Mouse (Mus musculus) urinary bladder, postnatal 10 days (tissue): ENCODE measurements around the gene Psmb3.
"Not testable (repeated sequence)": the region's sequence is repeated elsewhere in the genome, so short reads cannot be mapped to it uniquely, and the experiment has no call there.

ENCODE experiments used
- DNase-seq: peaks from one replicate; pipeline ENCODE4 v3.0.0; 2022; ENCODE audit warnings: low spot score

Gene Psmb3

GRCm38 (mm10) chr11:97717369-97718280 is 14.4 kb downstream of the Psmb3 start:
- DNase-seq, result no peak

DNA sequence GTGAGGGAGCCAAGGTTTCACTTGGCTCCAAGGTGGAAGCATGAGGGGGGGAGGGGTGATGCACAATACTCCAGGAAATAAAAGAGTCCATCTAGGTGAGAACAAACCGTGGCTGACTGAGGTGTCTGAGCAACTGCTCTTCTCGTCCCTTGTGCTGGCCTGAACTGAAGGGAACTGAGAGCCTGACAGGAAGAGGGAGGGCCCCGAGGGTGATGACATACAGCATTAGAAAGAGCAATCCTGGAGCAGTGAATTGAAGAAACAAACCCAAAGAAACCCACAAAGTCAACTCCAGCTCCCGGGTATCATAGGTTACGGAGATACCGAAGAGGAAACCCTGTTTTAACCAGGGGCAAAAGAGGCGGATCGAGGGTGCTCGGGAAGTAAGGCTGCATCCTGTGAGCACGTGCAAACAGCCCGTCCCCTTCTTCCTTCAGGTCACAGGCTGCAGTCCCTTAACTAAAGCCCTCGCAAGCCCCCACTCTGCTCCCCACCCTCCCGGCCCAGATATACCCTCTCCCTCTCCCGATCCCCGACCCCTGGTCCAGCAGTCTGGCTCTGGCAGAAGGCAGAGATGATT is 15.2 kb downstream of the Psmb3 start:
- no peak for DNase-seq

GRCm38 (mm10) chr11:97719041-97719440 is 15.8 kb downstream of the Psmb3 start:
- DNase-seq, result no peak

DNA sequence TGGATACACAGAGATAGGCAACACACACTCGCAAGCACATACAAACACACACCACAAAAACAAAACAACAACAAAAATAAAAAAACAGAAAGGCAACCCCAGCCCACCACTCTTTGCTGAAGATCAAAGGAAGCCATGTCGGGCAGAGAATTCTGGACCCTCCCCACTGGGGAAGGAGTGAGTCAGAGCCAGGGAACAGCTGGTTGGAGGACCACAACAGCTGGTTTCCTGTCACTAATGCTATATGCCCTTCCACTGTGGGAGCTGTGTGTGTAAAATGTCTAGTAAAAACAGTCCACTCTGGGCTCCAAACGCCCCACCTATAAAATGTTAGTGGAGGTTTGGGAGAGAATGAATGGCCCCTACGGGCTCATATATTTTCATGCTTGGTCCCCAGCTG is 18.1 kb downstream of the Psmb3 start:
- DNase-seq, result no peak

DNA sequence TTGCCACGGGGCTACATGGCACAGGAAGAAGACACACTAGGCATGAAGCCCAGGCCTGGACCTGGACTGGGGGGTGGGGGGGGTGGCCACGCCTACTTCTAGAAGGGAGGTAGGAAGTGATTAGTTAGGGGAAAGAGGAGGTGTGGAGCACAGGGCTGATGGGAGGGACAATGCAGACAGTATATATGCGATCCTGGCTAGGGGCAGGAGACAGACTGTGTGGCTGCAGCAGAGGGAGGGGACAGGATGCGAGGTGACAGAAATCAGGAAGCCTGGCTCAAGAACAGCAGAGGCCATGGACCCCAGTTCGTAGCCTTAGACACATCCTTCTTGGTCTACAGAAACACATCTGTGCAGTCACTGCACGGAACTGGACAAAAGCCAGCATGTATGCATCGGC is 20.5 kb downstream of the Psmb3 start:
- DNase-seq, result no peak

DNA sequence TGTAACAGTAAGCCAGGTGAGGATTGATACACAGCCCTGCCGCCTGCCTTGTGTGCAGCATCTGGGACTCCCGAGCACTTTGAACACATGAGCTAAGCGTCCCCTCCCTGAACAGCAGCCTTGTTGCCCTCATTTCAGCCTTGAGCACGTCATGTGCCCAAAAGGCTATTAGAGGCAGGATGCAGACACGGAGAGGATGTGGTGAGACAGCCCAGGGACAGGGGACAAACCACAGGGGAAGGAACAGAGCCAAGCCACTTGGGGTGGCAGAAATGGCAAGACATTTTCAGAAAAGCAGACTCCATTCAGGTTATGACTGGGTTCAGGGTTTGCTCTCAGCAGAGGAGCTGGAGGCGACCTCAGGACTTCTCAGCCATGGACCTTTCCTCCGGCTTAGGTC is 25.1 kb downstream of the Psmb3 start:
- no peak for DNase-seq

DNA sequence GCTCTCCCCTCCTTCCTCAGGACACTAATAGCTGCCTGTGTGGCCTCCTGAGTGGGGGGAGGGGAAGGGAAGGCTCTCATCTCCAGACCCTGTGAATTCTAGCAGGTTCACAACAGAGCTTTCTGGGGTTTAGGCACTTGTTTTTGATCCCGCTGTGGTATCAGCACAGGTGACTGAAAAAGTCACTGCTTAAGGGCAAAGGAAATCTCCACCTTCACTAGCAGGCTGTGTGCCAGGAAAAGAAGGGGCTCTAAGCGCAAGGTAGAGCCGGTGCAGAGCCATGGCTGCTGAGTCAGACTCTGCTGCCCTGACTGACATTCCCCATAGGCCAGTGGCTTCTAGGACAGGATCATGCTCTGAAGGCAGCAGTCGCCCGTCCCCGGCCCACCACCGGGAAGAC is 25.5 kb downstream of the Psmb3 start:
- DNase-seq, result no peak

- no peak for DNase-seq
These were observed 30.5 kb downstream of the Psmb3 start for GRCm38 (mm10) chr11:97733689-97734088.

DNA sequence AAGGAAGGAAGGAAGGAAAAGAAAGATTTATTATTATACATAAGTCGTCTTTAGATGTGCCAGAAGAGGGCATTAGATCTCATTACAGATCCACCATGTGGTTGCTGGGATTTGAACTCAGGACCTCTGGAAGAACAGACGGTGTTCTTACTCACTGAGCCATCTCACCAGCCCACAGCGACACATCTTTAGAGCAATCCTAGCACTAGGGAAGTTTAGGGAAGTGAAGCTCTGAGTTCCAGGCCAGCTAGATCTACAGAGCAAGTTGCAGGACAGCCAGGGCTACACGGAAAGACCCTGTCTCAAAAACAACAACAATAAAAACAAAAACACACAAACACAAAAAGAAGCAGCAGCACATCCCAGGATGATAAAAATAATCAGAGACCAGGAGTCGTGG is 31.6 kb downstream of the Psmb3 start:
- DNase-seq, result not testable (repeated sequence)

- DNase-seq, result no peak
These were observed 33.4 kb downstream of the Psmb3 start for GRCm38 (mm10) chr11:97736645-97737044.

DNA sequence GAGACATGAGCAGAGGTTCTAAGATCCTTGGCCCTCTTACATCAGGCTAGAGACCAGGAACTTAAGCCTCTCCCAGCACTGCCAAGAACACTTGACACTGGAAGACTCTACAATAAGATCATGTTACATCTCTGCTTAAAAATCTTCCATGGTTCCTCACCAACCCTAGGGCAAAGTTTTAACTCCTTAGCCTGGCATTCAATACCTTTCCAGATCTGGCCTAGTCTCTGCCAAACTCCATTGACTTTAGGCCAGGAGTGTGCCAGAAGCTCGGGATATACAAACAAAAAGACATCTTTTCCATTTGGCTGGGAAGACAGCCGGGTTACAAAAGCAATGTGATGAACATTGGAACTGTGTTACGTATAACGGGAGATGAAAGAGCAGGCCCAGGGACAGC is 34.4 kb downstream of the Psmb3 start:
- DNase-seq, result no peak

DNA sequence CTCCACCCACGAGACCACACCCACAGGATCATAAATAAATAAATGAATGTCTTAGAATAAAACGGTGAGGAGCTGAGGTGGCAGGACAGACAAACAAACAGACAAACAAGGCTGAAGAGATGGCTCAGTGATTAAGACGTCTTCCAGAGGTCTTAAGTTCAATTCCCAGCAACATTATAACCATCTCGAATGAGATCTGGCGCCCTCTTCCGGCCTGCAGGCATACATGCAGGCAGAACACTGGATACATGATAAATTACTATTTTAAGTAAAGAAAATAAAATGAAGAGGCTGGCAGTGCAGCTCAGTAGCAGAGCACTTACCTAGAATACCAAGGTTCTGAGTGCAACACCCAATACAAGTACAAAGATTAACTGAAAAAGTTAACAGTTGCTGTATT is 35.5 kb downstream of the Psmb3 start:
- no peak for DNase-seq

- DNase-seq, result no peak
These were observed 36.0 kb downstream of the Psmb3 start for GRCm38 (mm10) chr11:97739155-97739554.

GRCm38 (mm10) chr11:97740190-97740589 is 37.0 kb downstream of the Psmb3 start:
- DNase-seq, result no peak

DNA sequence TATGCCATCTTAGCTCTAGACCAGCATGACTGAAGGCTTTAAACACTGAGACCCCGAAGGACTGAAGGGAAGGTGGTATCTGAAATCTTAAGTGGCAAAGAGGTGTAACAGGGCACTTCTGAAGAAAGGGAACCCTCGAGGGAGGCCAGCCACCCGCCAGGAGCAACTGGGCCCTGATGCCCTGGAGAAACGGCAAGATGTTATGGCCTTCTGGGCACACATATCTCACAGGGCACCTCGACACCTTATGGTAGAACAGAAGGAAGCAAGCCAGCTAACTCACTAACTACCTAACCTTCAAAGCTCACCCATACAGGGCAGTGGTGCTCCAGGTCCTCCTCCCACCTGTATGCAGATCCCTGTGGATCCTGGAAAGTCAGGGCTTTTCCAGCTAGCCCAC is 39.0 kb downstream of the Psmb3 start:
- DNase-seq, result no peak

DNA sequence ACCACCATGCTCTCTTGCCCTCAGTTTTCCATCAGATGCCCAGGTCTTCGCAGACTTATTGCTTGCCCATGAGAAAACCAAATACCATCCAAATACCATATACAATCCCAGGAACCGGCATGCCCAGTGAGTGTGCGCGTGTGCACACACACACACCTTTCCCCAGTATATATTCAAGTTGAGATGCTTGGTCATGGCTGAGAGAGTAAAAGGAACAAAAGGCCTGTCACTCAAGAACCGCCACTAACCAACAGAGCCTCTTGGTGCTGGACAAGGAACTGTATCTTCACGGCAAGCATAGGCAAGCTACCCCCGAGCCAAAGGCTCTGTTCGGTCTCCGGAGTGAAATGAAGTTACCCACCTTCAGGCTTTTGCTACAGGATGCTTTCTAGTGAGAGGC is 39.4 kb downstream of the Psmb3 start:
- DNase-seq, result no peak

DNA sequence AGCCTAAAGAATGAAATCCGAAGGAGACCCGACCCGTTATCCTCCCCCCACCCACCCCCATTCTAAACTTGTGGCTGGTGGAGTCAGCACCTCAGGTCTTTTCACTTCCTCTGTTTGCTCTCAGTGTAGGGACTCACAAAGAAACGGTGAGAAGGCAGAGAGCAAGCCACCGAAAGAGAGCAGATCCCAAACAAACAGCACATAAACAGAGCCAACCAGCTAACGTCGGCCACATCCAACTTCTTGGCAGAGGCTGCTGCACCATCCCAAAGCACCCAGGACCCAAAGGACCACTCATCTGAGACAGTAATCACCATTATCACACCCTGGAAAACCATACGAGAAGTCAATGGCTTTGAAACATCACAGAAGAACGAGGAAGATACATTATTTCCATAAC is 40.2 kb downstream of the Psmb3 start:
- DNase-seq, result no peak

DNA sequence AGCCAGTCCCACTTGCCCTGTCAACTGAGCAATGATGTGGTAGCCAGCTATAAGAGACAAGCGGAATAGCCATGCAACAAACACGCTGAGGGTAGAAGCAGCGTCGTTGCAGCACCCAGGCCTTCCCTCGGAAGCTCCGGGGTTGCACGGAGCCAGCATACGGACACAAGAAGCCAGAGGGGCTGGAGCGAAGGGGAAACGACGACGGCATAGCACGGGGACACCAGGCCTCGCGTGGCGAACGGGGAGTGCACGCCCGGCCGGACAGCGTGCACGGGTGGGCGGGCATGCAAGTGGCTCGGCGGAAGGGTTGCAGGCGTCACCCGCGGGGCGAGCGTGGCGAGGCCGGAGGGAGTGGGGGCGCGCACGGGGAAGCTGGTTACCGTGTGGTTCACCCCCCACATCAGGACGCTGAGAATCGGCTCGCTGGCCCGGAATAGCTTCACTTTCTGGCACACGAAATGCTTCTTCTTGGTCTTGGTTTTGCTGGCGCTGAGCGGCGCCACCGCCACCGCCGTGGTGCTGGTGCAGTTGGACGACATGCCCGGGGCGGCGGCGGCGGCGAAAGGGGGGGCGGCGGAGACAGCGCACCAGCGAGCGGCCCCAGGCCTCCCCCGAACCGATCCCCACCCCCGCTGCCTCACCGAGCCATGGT is 41.0 kb downstream of the Psmb3 start, which contains the start of gene Pip4k2b:
Gene Pip4k2b (minus strand): TSS at position 642 of the 655 bp plus-strand sequence.
- no peak for DNase-seq

DNA sequence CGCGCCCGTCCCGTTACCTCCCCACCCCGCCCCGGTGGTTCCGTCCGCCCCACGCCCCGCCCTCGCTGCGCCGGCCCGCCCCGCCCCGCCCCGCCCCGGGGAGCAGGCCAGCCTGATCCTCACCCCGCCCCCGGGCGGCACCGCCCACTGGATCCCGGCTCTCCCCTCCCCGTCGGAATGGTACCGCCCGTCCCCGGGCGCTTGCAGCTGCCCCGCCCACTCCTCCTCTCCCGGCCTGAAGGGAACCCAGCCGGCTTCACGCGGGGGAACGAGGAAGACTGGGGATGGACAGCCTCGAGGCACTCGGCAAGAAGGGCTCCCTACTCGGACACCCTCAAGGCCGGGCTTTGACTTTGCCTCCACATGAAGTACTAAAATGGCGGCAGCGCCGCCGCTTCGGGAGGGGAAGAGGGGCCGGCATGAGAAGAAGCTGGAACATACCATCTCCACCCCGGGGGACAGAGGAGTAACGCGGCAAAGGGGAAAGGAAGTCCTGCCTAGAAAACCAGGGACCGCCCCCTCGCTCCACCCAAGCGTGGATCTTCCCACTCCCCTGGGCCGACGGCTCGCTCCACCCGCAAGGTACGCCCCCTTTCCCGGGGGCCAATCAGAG is 41.6 kb downstream of the Psmb3 start:
- DNase-seq, result peak; percentile 85

GRCm38 (mm10) chr11:97745331-97745721 is 42.1 kb downstream of the Psmb3 start:
- no peak for DNase-seq

DNA sequence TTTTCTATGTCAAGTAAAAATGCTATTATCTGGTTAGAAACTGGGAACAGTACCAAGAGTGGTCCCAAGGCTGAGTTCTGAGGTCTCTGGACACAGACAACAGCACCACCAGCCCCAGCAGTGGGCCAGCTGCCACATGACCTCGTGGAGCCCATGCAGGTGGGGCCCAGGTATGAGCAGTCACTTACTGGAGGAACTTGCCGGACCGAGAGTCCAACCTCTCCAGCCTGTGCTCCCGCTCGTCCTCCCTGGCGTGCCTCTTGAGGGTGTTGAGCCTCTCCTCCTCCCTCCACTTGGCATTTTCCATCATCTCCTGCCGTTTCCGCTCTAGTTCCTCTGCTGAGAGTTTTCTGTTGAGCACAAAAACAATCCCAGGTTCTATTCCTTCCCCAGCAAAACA is 44.6 kb downstream of the Psmb3 start:
- no peak for DNase-seq

- DNase-seq, result no peak
These were observed 45.3 kb downstream of the Psmb3 start for GRCm38 (mm10) chr11:97748496-97748895.

GRCm38 (mm10) chr11:97753277-97753676 is 50.1 kb downstream of the Psmb3 start:
- DNase-seq, result no peak
